Mouse (Mus musculus) thymus, adult 2 months (tissue): ENCODE data around the gene Hic2.

ENCODE experiments used
- CTCF ChIP-seq: fragments of 200-500 bp; IDR thresholded peaks from 2 replicates; pipeline ENCODE4 v1.5.1; 2012; ENCODE audit warnings: mild to moderate bottlenecking, control low read depth, low read length, moderate library complexity, borderline replicate concordance; ENCODE audit not compliant: control insufficient read depth, poor library complexity, insufficient read depth; ENCODE audit errors: extremely low read depth
- POLR2A ChIP-seq: fragments of 200-500 bp; IDR thresholded peaks from 2 replicates; pipeline ENCODE4 v1.6.1; 2012; ENCODE audit warnings: mild to moderate bottlenecking, low read length, control low read depth, moderate library complexity; ENCODE audit not compliant: control insufficient read depth, poor library complexity, insufficient read depth; ENCODE audit errors: extremely low read depth

- TF ChIP-seq CTCF, result no peak
- TF ChIP-seq POLR2A, result no peak
These were observed 70.3 kb downstream of the Hic2 start for GRCm38 (mm10) chr16:17303521-17304245.
